Mouse (Mus musculus) stomach, postnatal 0 days (tissue): ENCODE data around the gene Tnfsf18.

Source experiments
- CTCF ChIP-seq: IDR thresholded peaks from 2 replicates; pipeline ENCODE4 v1.5.1; 2016; ENCODE audit warnings: antibody characterized with exemption, low read depth, mild to moderate bottlenecking, moderate library complexity
- EP300 ChIP-seq: optimal IDR thresholded peaks from 2 replicates; pipeline ENCODE3; 2016; ENCODE audit warnings: antibody characterized with exemption

GRCm38 (mm10) chr1:161444858-161445257 is 49.6 kb upstream of the Tnfsf18 start:
- TF ChIP-seq CTCF (peak; percentile 56), EP300 (peak; percentile 83)
